Mouse (Mus musculus) neural tube, embryonic 14.5 days (tissue): ENCODE data around the gene Gm13030. TPM values are rescaled to one million over a fixed set of nuclear protein-coding genes. Genes with fewer than 3 reads are reported as not detected.

Experiments used
- ATAC-seq: fragments of 200-750 bp; cut with Nextera tagmentation; 2 replicates; pipeline ENCODE4 v1.8.0; 2017; ENCODE audit warnings: low read depth, mild to moderate bottlenecking, moderate TSS enrichment, moderate library complexity
- H3K27ac ChIP-seq: fragments of 300-500 bp; sonication (generic); 2 replicates; pipeline ENCODE4 v1.5.1; 2014; ENCODE audit warnings: low read depth, mild to moderate bottlenecking, control low read depth, low read length, moderate library complexity, mixed read lengths
- H3K27me3 ChIP-seq: fragments of 300-500 bp; sonication (generic); 2 replicates; pipeline ENCODE4 v1.6.1; 2014; ENCODE audit warnings: low read length; ENCODE audit not compliant: control insufficient read depth, insufficient read depth
- H3K36me3 ChIP-seq: fragments of 300-500 bp; sonication (generic); 2 replicates; pipeline ENCODE4 v1.6.1; 2014; ENCODE audit warnings: low read length, mixed read lengths; ENCODE audit not compliant: control insufficient read depth, insufficient read depth
- H3K4me1 ChIP-seq: fragments of 300-500 bp; sonication (generic); 2 replicates; pipeline ENCODE4 v1.6.1; 2014; ENCODE audit warnings: low read length; ENCODE audit not compliant: control insufficient read depth, insufficient read depth
- H3K4me2 ChIP-seq: fragments of 300-500 bp; sonication (generic); 2 replicates; pipeline ENCODE4 v1.6.1; 2014; ENCODE audit warnings: mild to moderate bottlenecking, low read depth, low read length, control low read depth
- H3K4me3 ChIP-seq: fragments of 300-500 bp; sonication (generic); 2 replicates; pipeline ENCODE4 v1.5.1; 2014; ENCODE audit warnings: low read depth, low read length, control low read depth, mixed read lengths
- H3K9ac ChIP-seq: fragments of 300-500 bp; sonication (generic); replicated peaks from 2 replicates; pipeline ENCODE4 v1.6.1; 2014; ENCODE audit warnings: low read depth, mild to moderate bottlenecking, control low read depth, low read length, mixed read lengths
- H3K9me3 ChIP-seq: fragments of 300-500 bp; sonication (generic); 2 replicates; pipeline ENCODE4 v1.6.1; 2016; ENCODE audit warnings: low read length; ENCODE audit not compliant: control insufficient read depth
- WGBS: fragments of 180-500 bp; shearing (Covaris S2); extraction: QIAGEN DNeasy Blood & Tissue Kit; methylation state at CpG from one replicate; pipeline ENCODE4 v1.1.7; 2014; 5-methylcytosine and 5-hydroxymethylcytosine counted together
- polyA plus RNA-seq: library from polyadenylated mRNA; unstranded; fragments of >200 nt; fragmentation: Nextera tagmentation; extraction: Ambion mirVana; gene quantifications from 2 replicates; pipeline ENCODE4 v1.2.1, GENCODE M21; 2014

Gm13030 gene
- polyA plus RNA-seq, result not detected in 2 replicates

DNA sequence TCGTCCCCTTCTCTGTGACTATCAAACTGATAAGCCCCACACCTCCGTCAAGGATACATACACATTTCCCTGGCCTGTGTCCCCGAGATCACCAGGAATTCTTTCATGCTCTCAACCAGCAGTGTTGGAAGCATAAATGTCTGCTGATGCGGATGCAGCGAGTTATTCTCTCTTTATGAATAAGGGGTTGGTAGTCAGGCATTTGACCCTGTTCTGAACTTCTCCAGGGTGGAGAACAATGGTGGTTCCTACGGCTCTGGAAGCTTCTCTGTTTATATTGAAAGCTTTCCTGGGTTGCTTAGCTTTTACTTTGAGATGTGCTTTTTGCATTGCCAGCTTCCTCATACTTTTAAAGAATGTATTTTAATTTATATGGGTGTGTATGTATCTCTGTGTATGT is at the start of gene Gm13030:
Gene Gm13030, minus strand, starts transcription at position 101 of the 400 bp plus-strand sequence.
- Histone ChIP-seq H3K4me1 (no peaks in the 10 kb centered on the region), H3K4me3 (no peak within 1 kb of the TSS), H3K9me3 (no peaks in the 10 kb centered on the region), H3K27ac (no peak within 1 kb of the TSS), H3K36me3 (no peaks in the 10 kb centered on the region), H3K27me3 (no peaks in the 10 kb centered on the region), H3K9ac (no peak within 1 kb of the TSS), H3K4me2 (no peak within 1 kb of the TSS)
- no peak for ATAC-seq
- 78% methylated on average over 6 of the region's 6 CpGs for WGBS

DNA sequence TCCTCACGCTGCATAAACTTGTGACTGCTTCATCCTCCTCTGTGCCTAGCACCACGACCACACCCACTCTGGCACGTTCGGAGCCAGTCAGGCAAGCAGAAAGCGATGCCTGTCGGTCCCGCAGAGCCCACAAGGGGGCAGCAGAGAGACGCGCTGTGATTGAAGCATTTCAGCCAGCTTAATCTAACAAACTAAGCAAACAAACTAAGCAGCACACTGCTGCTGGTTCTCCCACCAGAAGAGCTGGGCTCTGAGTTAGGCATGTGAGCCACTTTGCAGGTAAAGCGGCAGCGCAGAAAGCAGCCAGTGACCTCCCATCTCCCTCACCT is 48.3 kb upstream of the Gm13030 start:
- no peaks in the 10 kb centered on the region for H3K9me3 ChIP-seq
- H3K36me3 ChIP-seq, result no peaks in the 10 kb centered on the region
- H3K4me3 ChIP-seq, result peak overlapping the region; percentile 10; the same call in 1 of the 2 replicates
- peak overlapping the region; percentile 5; the same call in 1 of the 2 replicates for H3K27ac ChIP-seq
- no peaks in the 10 kb centered on the region; the same call in 1 of the 2 replicates for H3K4me1 ChIP-seq
- H3K9ac ChIP-seq, result no peak overlapping the region
- peak; percentile 84 for ATAC-seq
- H3K27me3 ChIP-seq, result no peaks in the 10 kb centered on the region
- 2% methylated on average over 11 of the region's 11 CpGs for WGBS
- H3K4me2 ChIP-seq, result peak overlapping the region; percentile 51

- no peaks in the 10 kb centered on the region for H3K36me3 ChIP-seq
- H3K4me1 ChIP-seq, result no peaks in the 10 kb centered on the region; the same call in 1 of the 2 replicates
- no peak overlapping the region for H3K9ac ChIP-seq
- H3K9me3 ChIP-seq, result no peaks in the 10 kb centered on the region
- peak; percentile 77 for ATAC-seq
- H3K4me2 ChIP-seq, result peak overlapping the region; percentile 51
- no peaks in the 10 kb centered on the region for H3K27me3 ChIP-seq
- 35% methylated on average over 20 of the region's 20 CpGs for WGBS
- peak overlapping the region; percentile 7 for H3K27ac ChIP-seq
- peak overlapping the region; percentile 10; the same call in 1 of the 2 replicates for H3K4me3 ChIP-seq
Observed at GRCm38 (mm10) chr4:138921254-138922130, 47.7 kb upstream of the Gm13030 start.

DNA sequence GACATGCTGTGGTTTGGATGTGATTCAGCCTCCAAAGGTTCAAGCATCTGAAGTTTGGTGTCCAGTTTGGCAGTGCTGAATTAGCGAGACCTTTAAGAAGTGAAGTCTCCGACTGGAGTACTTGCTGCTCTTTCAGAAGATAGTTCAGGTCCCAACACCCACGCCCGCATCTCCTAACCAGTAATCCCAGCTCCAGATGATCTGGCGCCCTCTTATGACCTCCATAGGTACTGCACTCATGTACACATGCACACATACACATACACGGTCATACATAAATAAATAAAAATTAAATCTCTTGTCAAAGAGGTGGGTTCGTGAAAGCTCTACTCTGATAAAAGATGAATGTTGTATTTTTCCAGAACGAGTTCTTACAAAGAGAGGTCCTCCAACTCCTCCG is 43.5 kb upstream of the Gm13030 start:
- no peaks in the 10 kb centered on the region for H3K9me3 ChIP-seq
- H3K27ac ChIP-seq, result no peak overlapping the region
- 85% methylated on average over 9 of the region's 9 CpGs for WGBS
- H3K36me3 ChIP-seq, result no peaks in the 10 kb centered on the region
- H3K4me3 ChIP-seq, result no peak overlapping the region
- no peak overlapping the region for H3K9ac ChIP-seq
- no peaks in the 10 kb centered on the region for H3K27me3 ChIP-seq
- ATAC-seq, result no peak
- H3K4me2 ChIP-seq, result no peak overlapping the region
- peaks cover 7% of the 10 kb centered on the region for H3K4me1 ChIP-seq

GRCm38 (mm10) chr4:138913797-138914196 is 40.0 kb upstream of the Gm13030 start, which contains the start of gene Otud3:
Otud3 (minus strand) TSS chr4:138913945.
- peak; percentile 93 for ATAC-seq
- Histone ChIP-seq H3K9ac (peak within 1 kb of the TSS; percentile 79), H3K27me3 (no peaks in the 10 kb centered on the region), H3K27ac (peak within 1 kb of the TSS; percentile 56; the same call in 1 of the 2 replicates), H3K9me3 (no peaks in the 10 kb centered on the region), H3K4me1 (peaks cover 13% of the 10 kb centered on the region), H3K36me3 (peaks cover 4% of the 10 kb centered on the region; the same call in 1 of the 2 replicates), H3K4me3 (peak within 1 kb of the TSS; percentile 70), H3K4me2 (peak within 1 kb of the TSS; percentile 78)
- under 1% methylated on average over 39 of the region's 39 CpGs for WGBS

DNA sequence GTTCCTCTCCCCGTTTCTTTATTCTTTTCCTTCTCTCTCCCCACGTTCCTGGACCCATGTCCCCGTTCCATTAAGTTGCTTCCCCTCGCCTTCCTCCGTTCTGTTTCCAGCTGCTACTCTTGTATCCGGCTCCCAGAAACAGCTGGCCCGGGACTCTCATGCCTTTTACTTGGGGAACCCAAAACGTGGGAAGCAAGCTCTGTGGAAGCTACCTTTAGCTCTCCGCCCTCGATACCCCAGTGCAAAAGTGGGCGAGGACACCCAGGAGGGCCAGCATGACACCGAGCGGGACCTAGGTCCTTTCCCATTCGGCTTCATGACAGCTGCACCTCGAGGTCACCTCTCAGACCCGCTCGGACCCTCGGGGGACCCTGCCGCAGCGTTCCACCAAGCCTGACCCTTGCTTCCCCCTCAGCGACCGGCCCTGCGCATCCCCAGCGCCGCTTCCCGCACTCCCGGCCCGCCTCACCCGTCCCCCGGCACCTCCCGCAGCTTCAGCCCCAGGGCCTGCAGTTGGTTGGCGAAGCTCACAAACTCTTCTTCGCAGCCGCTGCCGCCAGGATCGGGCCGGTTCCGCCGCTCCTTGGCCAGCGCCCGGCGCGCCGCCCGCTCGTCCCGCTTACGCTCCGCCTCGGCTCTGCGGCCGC is 39.5 kb upstream of the Gm13030 start:
- H3K36me3 ChIP-seq, result peaks cover 4% of the 10 kb centered on the region; the same call in 1 of the 2 replicates
- peak overlapping the region; percentile 56; the same call in 1 of the 2 replicates for H3K27ac ChIP-seq
- peak overlapping the region; percentile 78 for H3K4me2 ChIP-seq
- ATAC-seq, result peak; percentile 52; the same call in 1 of the 2 replicates
- peak overlapping the region; percentile 70 for H3K4me3 ChIP-seq
- WGBS, result 2% methylated on average over 44 of the region's 52 CpGs
- no peaks in the 10 kb centered on the region for H3K27me3 ChIP-seq
- peak overlapping the region; percentile 79 for H3K9ac ChIP-seq
- no peaks in the 10 kb centered on the region for H3K9me3 ChIP-seq
- H3K4me1 ChIP-seq, result peaks cover 13% of the 10 kb centered on the region

DNA sequence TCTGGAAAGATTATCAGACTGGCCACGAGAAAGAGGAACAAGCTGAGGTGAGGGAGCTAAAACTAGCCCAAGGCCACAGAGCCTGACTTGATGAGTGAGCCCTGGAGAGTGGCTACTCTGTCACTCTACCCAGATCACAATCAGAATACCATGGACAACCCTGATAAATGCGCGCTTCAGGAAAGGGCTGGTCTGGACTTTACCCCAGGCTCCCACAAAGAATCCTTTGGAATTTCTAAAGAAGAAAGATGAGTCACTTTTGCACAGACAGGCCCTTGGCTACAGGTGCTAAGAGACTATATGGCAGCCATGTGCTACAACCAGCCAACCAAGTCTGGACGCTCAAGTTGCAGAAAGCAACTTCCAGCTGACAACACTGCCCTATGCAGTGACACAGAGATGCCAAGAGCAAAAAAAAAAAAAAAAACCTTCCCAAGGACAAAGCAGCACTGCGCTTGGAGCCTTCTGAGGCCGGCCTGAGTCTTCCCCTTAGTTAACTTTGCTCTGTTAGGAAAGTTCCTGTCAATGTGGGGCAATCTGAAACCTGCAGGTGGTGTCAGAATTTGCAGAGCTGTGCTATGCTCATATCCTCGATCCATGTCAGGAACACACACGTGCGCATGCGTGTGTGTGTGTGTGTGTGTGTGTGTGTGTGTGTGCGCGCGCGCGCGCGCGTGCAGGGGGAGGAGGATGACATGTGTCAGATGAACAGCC is 32.0 kb upstream of the Gm13030 start:
- H3K4me3 ChIP-seq, result no peak overlapping the region
- no peaks in the 10 kb centered on the region for H3K4me1 ChIP-seq
- no peak overlapping the region for H3K9ac ChIP-seq
- H3K4me2 ChIP-seq, result no peak overlapping the region
- WGBS, result 98% methylated on average over 18 of the region's 18 CpGs
- H3K9me3 ChIP-seq, result no peaks in the 10 kb centered on the region
- ATAC-seq, result no peak
- peaks cover 60% of the 10 kb centered on the region for H3K36me3 ChIP-seq
- H3K27ac ChIP-seq, result no peak overlapping the region
- no peaks in the 10 kb centered on the region for H3K27me3 ChIP-seq

DNA sequence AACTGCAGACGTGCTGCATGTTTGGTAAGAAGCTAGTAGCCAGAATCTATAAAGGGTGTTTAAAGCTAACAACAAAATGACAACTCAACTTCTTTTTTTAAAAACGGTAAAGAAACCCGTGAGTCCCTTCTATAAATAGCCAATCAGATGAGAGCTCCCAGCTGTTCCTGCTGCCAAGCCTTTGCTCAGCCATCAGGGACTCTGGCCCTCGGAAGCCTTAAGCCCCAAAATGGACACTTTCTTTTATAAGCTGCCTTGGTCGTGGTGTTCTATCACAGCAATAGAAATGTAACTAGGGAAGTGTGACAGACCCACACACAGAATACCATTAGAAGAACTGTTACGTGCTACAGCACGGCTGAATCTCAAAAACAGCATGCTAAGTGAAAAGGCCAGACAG is 25.6 kb upstream of the Gm13030 start:
- 87% methylated on average over 7 of the region's 7 CpGs for WGBS
- Histone ChIP-seq H3K4me2 (no peak overlapping the region), H3K9ac (no peak overlapping the region), H3K36me3 (peaks cover 67% of the 10 kb centered on the region), H3K9me3 (no peaks in the 10 kb centered on the region), H3K27ac (no peak overlapping the region), H3K27me3 (no peaks in the 10 kb centered on the region), H3K4me1 (no peaks in the 10 kb centered on the region), H3K4me3 (no peak overlapping the region)
- no peak for ATAC-seq
